Mouse (Mus musculus): ENCODE measurements around the gene Clip4. TPM values are rescaled to one million over a fixed set of nuclear protein-coding genes. Genes with fewer than 3 reads are reported as not detected.

Gene Clip4
- total and polyA plus RNA-seq, 3 experiments, result 0.23 TPM; not detected in 2

DNA sequence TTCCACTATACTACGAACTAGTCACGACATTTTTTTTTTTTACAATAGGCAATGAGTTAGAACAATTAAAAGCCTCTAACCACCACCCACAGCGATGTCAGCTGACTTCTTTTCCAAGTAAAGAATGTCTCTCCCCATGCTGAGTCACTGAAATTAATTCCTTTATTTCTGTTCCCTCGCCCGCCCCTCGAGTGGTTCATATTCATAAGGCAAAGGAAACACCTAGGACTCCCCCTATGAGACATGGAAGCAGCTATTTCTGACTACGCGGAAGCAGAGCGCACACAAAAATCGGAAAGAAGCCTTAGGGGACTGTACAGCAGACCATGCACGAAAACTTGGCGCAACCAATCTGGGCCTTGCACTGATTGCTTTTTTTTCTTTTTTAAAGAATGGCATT lies 100.6 kb downstream of the Clip4 start:
- Histone ChIP-seq H3K4me3 (replicated peaks in 1 of 3; ENCODE audit: low read depth in 2 of 3, low read length in 2 of 3, poor library complexity in 1 of 3) (no peak overlapping the region), H3K4me2 (ENCODE audit: insufficient read depth, low read depth, poor library complexity, severe bottlenecking) (no peak overlapping the region), H3K9me3 (replicated peaks; ENCODE audit: low read length) (peaks cover 3% of the 10 kb centered on the region), H3K27me3 (replicated peaks) (no peaks in the 10 kb centered on the region), H3K36me3 (replicated peaks in 1 of 2; ENCODE audit: control insufficient read depth in 1 of 2, insufficient read depth in 1 of 2, low read length in 1 of 2) (peaks cover 0 to 2% of the 10 kb centered on the region in 2 experiments), H3K79me2 (replicated peaks; ENCODE audit: control insufficient read depth, extremely low read depth, insufficient read depth, poor library complexity, severe bottlenecking) (no peaks in the 10 kb centered on the region), H3K9ac (ENCODE audit: insufficient read depth, low read depth) (no peak overlapping the region), H3K4me1 (ENCODE audit: control insufficient read depth in 1 of 2, insufficient read depth in 2 of 2) (peaks cover 5 to 27% of the 10 kb centered on the region in 2 experiments), H3K27ac (ENCODE audit: insufficient read depth, low read depth) (no peak overlapping the region)
- dilution Hi-C loops (cut with MboI; ENCODE audit: extremely low pct_ligation_motif_present, extremely low pct_unique_long_range_greater_than_20kb, low sequenced_read_pairs) (no loop called here), in situ Hi-C loops (cut with MboI; ENCODE audit: low pct_ligation_motif_present, low pct_unique_long_range_greater_than_20kb, low sequenced_read_pairs) (loop anchor here (25.0 kb wide), 1 partner anchor 307 kb away; the partner anchor contains the start of gene Spdya)
- TF ChIP-seq JUND (conservative IDR thresholded peaks at IDR 0.05; ENCODE audit: low read depth, low read length) (no peak), MEF2A (IDR thresholded peaks at IDR 0.05; ENCODE audit: borderline replicate concordance, low read depth, low read length) (no peak), GABPA (IDR thresholded peaks at IDR 0.05; ENCODE audit: insufficient replicate concordance, low read depth, low read length) (no peak), EP300 (IDR thresholded peaks at IDR 0.05; ENCODE audit: low read length) (no peak), ETS1 (conservative IDR thresholded peaks at IDR 0.05; ENCODE audit: low read depth, low read length) (no peak), CHD1 (IDR thresholded peaks at IDR 0.05; ENCODE audit: low read depth, low read length) (no peak), BHLHE40 (IDR thresholded peaks at IDR 0.05; ENCODE audit: low read depth, low read length) (no peak), MXI1 (IDR thresholded peaks at IDR 0.05; ENCODE audit: low read depth, low read length) (no peak)
- no peak for DNase-seq (ENCODE audit: extremely low read depth)

DNA sequence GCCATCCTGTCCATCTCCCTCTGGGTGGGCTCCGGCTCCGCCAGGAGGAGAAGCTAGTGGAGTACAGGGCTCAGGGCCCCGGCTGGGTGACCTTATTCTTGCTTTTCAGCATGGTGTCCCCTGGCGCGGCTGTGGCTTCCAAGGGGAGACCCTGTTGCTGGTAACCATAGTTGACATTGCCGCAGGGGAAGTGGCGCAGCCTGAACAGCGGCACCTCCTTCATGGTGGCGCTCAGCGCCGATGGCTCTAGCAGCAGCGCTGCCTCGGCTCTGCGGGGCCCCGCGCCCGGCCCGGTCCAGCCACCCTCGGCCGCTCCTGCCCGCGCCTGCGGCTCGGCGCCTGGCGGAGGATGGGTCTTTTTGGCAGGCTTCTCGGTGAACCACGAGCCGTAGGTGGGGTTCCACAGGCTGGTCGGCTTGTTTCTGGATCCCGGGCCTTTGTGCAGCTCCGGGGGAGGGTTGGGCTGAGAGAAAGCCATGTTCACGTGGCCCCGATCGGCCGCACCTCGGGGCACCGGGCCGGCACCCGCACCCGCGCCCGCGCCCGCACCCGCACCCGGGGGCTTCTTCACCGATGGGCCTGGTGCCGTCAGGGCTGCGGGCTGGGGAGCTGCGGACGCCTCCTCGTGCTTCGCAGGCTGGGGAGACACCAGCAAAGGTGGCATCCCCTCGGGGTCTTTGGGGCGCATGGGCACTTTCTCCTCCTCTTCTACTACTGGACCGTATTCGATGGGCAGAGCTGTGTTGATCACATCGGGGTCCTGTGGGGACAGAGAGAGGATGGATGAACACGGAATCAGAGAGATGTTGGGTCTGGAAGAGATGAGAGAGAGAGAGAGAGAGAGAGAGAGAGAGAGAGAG lies 101.3 kb downstream of the Clip4 start:
- no peak for TF ChIP-seq ELF1 (IDR thresholded peaks at IDR 0.05; ENCODE audit: low read depth, low read length)
- no peak for TF ChIP-seq SIN3A (IDR thresholded peaks at IDR 0.05; ENCODE audit: low read length)
- TF ChIP-seq ZMIZ1 (IDR thresholded peaks at IDR 0.05; ENCODE audit: low read depth, low read length), result no peak
- TF ChIP-seq ZC3H11A (IDR thresholded peaks at IDR 0.05; ENCODE audit: low read depth, low read length), result no peak
- TF ChIP-seq JUN (IDR thresholded peaks at IDR 0.05; ENCODE audit: insufficient read depth, low read depth, low read length), result no peak

More for the DNA sequence above, 101.3 kb downstream of the Clip4 start:
- peaks cover 5 to 21% of the 10 kb centered on the region in 2 experiments for H3K4me1 ChIP-seq (ENCODE audit: control insufficient read depth in 1 of 2, insufficient read depth in 2 of 2)
- dilution Hi-C loops (cut with MboI; ENCODE audit: extremely low pct_ligation_motif_present, extremely low pct_unique_long_range_greater_than_20kb, low sequenced_read_pairs), result no loop called here
- H3K36me3 ChIP-seq (replicated peaks in 1 of 2; ENCODE audit: control insufficient read depth in 1 of 2, insufficient read depth in 1 of 2, low read length in 1 of 2), result peaks cover 0 to 2% of the 10 kb centered on the region in 2 experiments
- peaks cover 3% of the 10 kb centered on the region for H3K9me3 ChIP-seq (replicated peaks; ENCODE audit: low read length)
- H3K27ac ChIP-seq (ENCODE audit: insufficient read depth, low read depth), result no peak overlapping the region
- no peak overlapping the region for H3K4me3 ChIP-seq (replicated peaks in 1 of 3; ENCODE audit: low read depth in 2 of 3, low read length in 2 of 3, poor library complexity in 1 of 3)
- in situ Hi-C loops (cut with MboI; ENCODE audit: low pct_ligation_motif_present, low pct_unique_long_range_greater_than_20kb, low sequenced_read_pairs), result loop anchor here (5.0 to 25.0 kb wide), 2 partner anchors 197 to 307 kb away; partner anchors contain the start of genes Spdya and Togaram2
- no peak overlapping the region for H3K9ac ChIP-seq (ENCODE audit: insufficient read depth, low read depth)
- H3K27me3 ChIP-seq (replicated peaks), result no peaks in the 10 kb centered on the region
- H3K4me2 ChIP-seq (ENCODE audit: insufficient read depth, low read depth, poor library complexity, severe bottlenecking), result no peak overlapping the region
- no peaks in the 10 kb centered on the region for H3K79me2 ChIP-seq (replicated peaks; ENCODE audit: control insufficient read depth, extremely low read depth, insufficient read depth, poor library complexity, severe bottlenecking)
- no peak for DNase-seq (ENCODE audit: extremely low read depth)

Measured in CH12.LX (cell line).